Comparison of ENCODE assay signal across 18 mouse cellular contexts in the genomic region with DNA sequence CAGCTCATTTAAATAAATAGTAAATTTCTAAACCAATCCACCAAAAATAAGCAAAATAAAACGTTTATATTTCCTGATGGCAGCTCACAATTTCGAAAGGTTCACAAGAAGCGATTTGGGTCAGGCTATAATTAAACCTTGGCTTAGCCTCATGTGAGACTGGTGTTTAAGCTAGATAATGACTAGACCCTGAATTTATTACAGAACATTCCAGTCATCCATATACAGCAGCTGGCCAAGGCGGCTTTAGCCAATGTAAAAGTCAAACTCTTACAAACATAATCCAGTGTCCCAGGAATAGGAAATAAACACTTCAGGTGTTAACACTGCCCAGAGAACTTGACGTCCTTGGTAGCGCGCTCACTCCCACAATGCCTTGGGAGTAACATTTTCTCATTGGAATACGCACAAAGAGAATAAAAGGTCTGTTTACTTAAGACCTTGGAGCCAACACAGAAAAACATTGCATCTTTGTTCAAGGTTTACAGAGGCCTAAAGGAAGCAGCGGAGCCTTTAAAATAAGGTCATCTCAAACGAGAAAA. TPM values are rescaled to one million over a fixed set of nuclear protein-coding genes. Genes with fewer than 3 reads are reported as not detected.
DNase-seq lines count a peak whose midpoint lies in the region; ATAC-seq and TF ChIP-seq lines count a peak whose summit lies in the region.
"Had no signal": no experiment of that assay in that cellular context is flagged by ENCODE, and none has a peak within 500 bp of the region (broad histone marks: within the 10 kb centered on the region; RNA-seq: fewer than 3 reads in every experiment).

No protein-coding gene starts in this region.

- intact Hi-C loops in heart, postnatal 25 days (cut with DNase I), result no loop called here

- no peaks in the 10 kb centered on the region for H3K9me3 ChIP-seq in heart, embryonic 16.5 days (replicated peaks; ENCODE audit: control insufficient read depth, low read length)
- no peaks in the 10 kb centered on the region for H3K9me3 ChIP-seq in neural tube, embryonic 13.5 days
- no peaks in the 10 kb centered on the region for H3K9me3 ChIP-seq in intestine, embryonic 14.5 days (ENCODE audit: control insufficient read depth, low read length)
- H3K9me3 ChIP-seq: embryonic facial prominence, embryonic 15.5 days; hindbrain, embryonic 10.5 days had no signal

- no peak overlapping the region for H3ac ChIP-seq in myocyte (ENCODE audit: control insufficient read depth, insufficient read length)

- H3K4me2 ChIP-seq in heart, embryonic 16.5 days (ENCODE audit: low read depth, low read length), result 0 out of 2 replicates have a peak overlapping the region, but pooled peaks have one; percentile 11
- no peak overlapping the region for H3K4me2 ChIP-seq in neural tube, embryonic 13.5 days
- H3K4me2 ChIP-seq in intestine, embryonic 14.5 days (ENCODE audit: low read length), result no peak overlapping the region
- peak overlapping the region; percentile 43 for H3K4me2 ChIP-seq in myocyte (ENCODE audit: low read depth)
- H3K4me2 ChIP-seq: embryonic facial prominence, embryonic 15.5 days had no signal

- WGBS in heart, embryonic 16.5 days, result 57% methylated on average over 10 of the region's 10 CpGs
- WGBS in neural tube, embryonic 13.5 days, result 81% methylated on average over 10 of the region's 10 CpGs
- WGBS in intestine, embryonic 14.5 days, result 42% methylated on average over 10 of the region's 10 CpGs

- no peak overlapping the region for H3K4me3 ChIP-seq in heart, embryonic 16.5 days (ENCODE audit: low read length)
- no peak overlapping the region for H3K4me3 ChIP-seq in neural tube, embryonic 13.5 days
- no peak overlapping the region for H3K4me3 ChIP-seq in intestine, embryonic 14.5 days (ENCODE audit: low read depth, low read length)
- no peak overlapping the region for H3K4me3 ChIP-seq in myocyte
- H3K4me3 ChIP-seq: embryonic facial prominence, embryonic 15.5 days; hindbrain, embryonic 10.5 days had no signal

- no peak for TF ChIP-seq POLR2A in myocyte (IDR thresholded peaks at IDR 0.05; ENCODE audit: insufficient read length, low read depth)

- ATAC-seq in heart, embryonic 16.5 days (replicated peaks; ENCODE audit: extremely low read depth, insufficient read depth, low FRiP score), result no peak
- no peak for ATAC-seq in neural tube, embryonic 13.5 days (ENCODE audit: low read depth)
- ATAC-seq in intestine, embryonic 14.5 days (replicated peaks; ENCODE audit: low FRiP score, low TSS enrichment, low read depth), result no peak
- ATAC-seq: CD4-positive, CD25-positive, alpha-beta regulatory T cell, adult 4 months; forebrain, embryonic 14.5 days had no signal

- peaks cover 21% of the 10 kb centered on the region for H3K4me1 ChIP-seq in heart, embryonic 16.5 days (ENCODE audit: control insufficient read depth, insufficient read depth, low read length)
- H3K4me1 ChIP-seq in neural tube, embryonic 13.5 days (replicated peaks), result peaks cover 28% of the 10 kb centered on the region
- H3K4me1 ChIP-seq in intestine, embryonic 14.5 days (replicated peaks; ENCODE audit: control insufficient read depth, insufficient read depth, low read length), result peaks cover 15% of the 10 kb centered on the region; the same call in 1 of the 2 replicates

- no peak for DNase-seq in heart, postnatal 25 days (ENCODE audit: low spot score)
- no peak for DNase-seq in neural tube, embryonic 10.5 days (ENCODE audit: extremely low spot score, low spot score)
- DNase-seq in intestine, embryonic 14.5 days (ENCODE audit: low spot score), result no peak
- no peak for DNase-seq in right cerebral cortex, postnatal 25 days
- DNase-seq: adrenal gland, postnatal 10 days; cerebellum, adult 18-20 months; kidney, adult 11 months; kidney, postnatal 14 days; layer of hippocampus, adult 9-11 months; right cerebral cortex, postnatal 14 days had no signal

- H3K9ac ChIP-seq in heart, embryonic 16.5 days (ENCODE audit: low read length), result no peak overlapping the region; the same call in 1 of the 2 replicates
- no peak overlapping the region for H3K9ac ChIP-seq in neural tube, embryonic 13.5 days
- H3K9ac ChIP-seq in intestine, embryonic 14.5 days (ENCODE audit: low read length), result no peak overlapping the region
- H3K9ac ChIP-seq: embryonic facial prominence, embryonic 15.5 days had no signal

- peak overlapping the region; percentile 73 for H3K27ac ChIP-seq in heart, embryonic 16.5 days (ENCODE audit: low read length)
- H3K27ac ChIP-seq in neural tube, embryonic 13.5 days (replicated peaks), result 0 out of 2 replicates have a peak overlapping the region, but pooled peaks have one; percentile 35
- H3K27ac ChIP-seq in intestine, embryonic 14.5 days (ENCODE audit: low read depth), result 0 out of 2 replicates have a peak overlapping the region, but pooled peaks have one; percentile 6
- H3K27ac ChIP-seq: embryonic facial prominence, embryonic 15.5 days; hindbrain, embryonic 10.5 days had no signal

- no peaks in the 10 kb centered on the region for H3K27me3 ChIP-seq in heart, embryonic 16.5 days (ENCODE audit: control insufficient read depth, insufficient read depth, low read length)
- H3K27me3 ChIP-seq in neural tube, embryonic 13.5 days, result no peaks in the 10 kb centered on the region
- no peaks in the 10 kb centered on the region for H3K27me3 ChIP-seq in intestine, embryonic 14.5 days (replicated peaks; ENCODE audit: control insufficient read depth, insufficient read depth, low read length)
- no peaks in the 10 kb centered on the region for H3K27me3 ChIP-seq in myocyte (ENCODE audit: control insufficient read depth, insufficient read depth, insufficient read length)
- H3K27me3 ChIP-seq: embryonic facial prominence, embryonic 15.5 days had no signal

- peaks cover 19% of the 10 kb centered on the region for H3K36me3 ChIP-seq in heart, embryonic 16.5 days (ENCODE audit: control insufficient read depth, insufficient read depth)
- H3K36me3 ChIP-seq in neural tube, embryonic 13.5 days, result peaks cover 53% of the 10 kb centered on the region
- H3K36me3 ChIP-seq in intestine, embryonic 14.5 days (ENCODE audit: control insufficient read depth, insufficient read depth, low read length), result peaks cover 40% of the 10 kb centered on the region
- peaks cover 26% of the 10 kb centered on the region for H3K36me3 ChIP-seq in myocyte (ENCODE audit: control insufficient read depth, insufficient read depth)

- H3K79me2 ChIP-seq in myocyte (ENCODE audit: control insufficient read depth, insufficient read depth), result peaks cover 5% of the 10 kb centered on the region

TF ChIP-seq in myocyte, 11 proteins besides CTCF, POLR2A, EP300 and RAD21:
- TF ChIP-seq MYOG (IDR thresholded peaks at IDR 0.05; ENCODE audit: control insufficient read depth in 1 of 3, insufficient read depth in 1 of 3, insufficient read length in 2 of 3, low read depth in 2 of 3) (no peak), USF1 (IDR thresholded peaks at IDR 0.05; ENCODE audit: low read depth) (no peak), SRF (IDR thresholded peaks at IDR 0.05; ENCODE audit: control insufficient read depth, insufficient read length, low read depth) (no peak), REST (IDR thresholded peaks at IDR 0.05; ENCODE audit: insufficient read depth, insufficient read length) (no peak), MYOD1 (IDR thresholded peaks at IDR 0.05; ENCODE audit: control insufficient read depth in 1 of 3, insufficient read length in 2 of 3, low read depth in 2 of 3) (no peak), TCF12 (IDR thresholded peaks at IDR 0.05; ENCODE audit: insufficient read depth, poor library complexity, severe bottlenecking) (no peak), E2F4 (IDR thresholded peaks at IDR 0.05; ENCODE audit: insufficient read depth) (no peak), TCF3 (IDR thresholded peaks at IDR 0.05; ENCODE audit: insufficient read length, low read depth) (no peak)

RNA-seq across cellular contexts. Expression of gene Slc38a1, which starts 50.8 kb away (rescaled TPM):
- 70.7 and 71.2 TPM in 2 replicates for polyA plus RNA-seq in heart, embryonic 16.5 days (2015; fragmentation: Nextera tagmentation; extraction: Ambion mirVana)
- total RNA-seq in heart, postnatal 25 days (2021), result 10 to 100 TPM; 17.0 to 21.2 TPM
- polyA plus RNA-seq in neural tube, embryonic 13.5 days (2015; fragmentation: Nextera tagmentation; extraction: Ambion mirVana), result 140 and 158 TPM in 2 replicates
- 124 and 126 TPM in 2 replicates for polyA plus RNA-seq in intestine, embryonic 14.5 days (2014; fragmentation: Nextera tagmentation; extraction: Ambion mirVana)
- 28.5 TPM for polyA plus RNA-seq in myocyte (2012; fragmentation: generic; extraction: Trizol)
- total RNA-seq: MEL had no signal

Comparison
In these comparisons a context has a peak if more than half of its experiments do, and no peak if none do; other contexts are left out.
1. H3K27ac ChIP-seq: peak in every context shown above with its lines; median percentile 73 in heart, embryonic 16.5 days; 35 in neural tube, embryonic 13.5 days; 6 in intestine, embryonic 14.5 days.
2. H3K4me2 ChIP-seq: peak in heart, embryonic 16.5 days (single experiment) and myocyte (single experiment); none in neural tube, embryonic 13.5 days (single experiment) and intestine, embryonic 14.5 days (single experiment).